Mouse (Mus musculus): ENCODE measurements at regions not wholly inside any gene's neighbourhood (a gene's known extent, or its start where the extent isn't known, plus 50 kb on each side); places are given as distances from the start of the nearest gene placed in this dataset.
A peak's percentile ranks its signal among the peaks of the same experiment; 100 is the strongest.

DNA sequence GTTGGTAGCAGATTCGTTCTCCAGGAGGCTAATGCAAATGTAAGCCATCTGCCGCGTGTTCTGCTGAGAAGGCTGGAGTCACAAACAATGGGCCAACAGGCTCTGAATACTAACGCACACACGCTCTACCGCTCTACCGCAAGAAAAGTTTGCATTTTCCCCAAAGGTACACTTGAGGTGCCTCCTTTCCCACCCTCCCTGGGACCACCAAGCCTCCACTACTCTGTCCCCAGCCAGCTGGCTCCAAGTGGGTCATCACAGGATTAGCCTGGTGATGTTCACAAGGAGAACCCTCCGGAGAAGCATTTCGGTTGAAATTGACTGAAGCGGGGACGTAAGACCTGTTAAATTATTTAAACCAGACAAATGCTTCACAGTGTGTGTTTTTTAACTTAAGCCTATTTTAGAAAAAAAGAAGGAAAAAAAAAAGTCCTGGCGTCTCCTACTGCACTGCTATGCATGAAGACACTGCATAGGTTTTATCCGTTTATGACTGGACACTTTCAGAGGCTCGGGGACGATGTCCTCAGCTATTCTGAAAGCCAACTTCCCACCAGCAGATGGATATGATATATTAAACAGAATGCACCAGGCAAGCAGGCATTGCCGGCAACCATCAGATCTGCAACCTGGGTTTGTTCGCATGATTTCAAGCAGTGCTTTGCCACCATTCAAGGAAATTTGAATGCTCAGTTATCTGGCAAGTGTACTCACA lies 187.8 kb downstream of the Rwdd3 start:
- peak overlapping the region; percentile 17; the same call in 1 of the 2 replicates for H3K4me3 ChIP-seq
- peak overlapping the region; percentile 52 for H3K27ac ChIP-seq
- DNase-seq (ENCODE audit: low spot score in 2 of 2), result peak; percentile 64 to 77
- TF ChIP-seq CTCF (conservative IDR thresholded peaks at IDR 0.05), result no peak

DNA sequence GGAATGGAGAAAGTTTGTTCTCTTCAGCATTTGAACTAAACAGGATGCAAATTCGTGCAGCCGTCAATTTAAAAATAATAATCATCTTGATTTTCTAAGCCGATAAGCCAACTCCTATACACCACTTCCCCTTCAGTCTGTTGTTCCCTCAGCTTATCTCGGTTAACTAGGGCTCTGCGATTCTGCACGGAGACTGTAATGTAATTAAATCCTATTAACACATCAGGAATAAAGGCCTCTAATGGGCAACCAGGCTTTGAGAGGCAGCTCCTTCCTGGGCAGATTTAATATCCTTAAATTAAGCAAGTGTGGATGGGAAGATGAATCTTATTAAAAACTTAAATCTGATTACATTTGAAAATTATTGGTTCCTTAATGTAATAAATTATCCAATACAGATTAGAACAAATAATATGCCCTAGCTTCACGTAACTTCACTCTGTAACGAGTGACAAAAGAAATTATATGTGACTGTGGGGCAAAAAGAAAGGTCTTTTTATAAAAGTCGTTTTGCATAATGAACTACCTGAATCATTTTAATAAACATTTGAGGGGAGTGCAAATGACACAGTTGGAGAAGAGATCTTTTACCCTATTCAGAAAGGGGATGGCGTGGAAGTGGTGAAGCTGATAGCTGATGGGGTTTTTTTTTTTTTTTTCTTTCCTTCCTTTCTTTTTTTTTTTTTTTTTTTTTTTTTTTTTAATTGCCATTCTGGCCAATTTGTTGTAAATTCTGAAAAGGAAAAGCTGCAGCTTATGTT lies 188.5 kb downstream of the Rwdd3 start:
- no peak for DNase-seq (ENCODE audit: low spot score in 2 of 2)
- Histone ChIP-seq H3K27ac (0 out of 2 replicates have a peak overlapping the region, but pooled peaks have one; percentile 3), H3K4me3 (no peak overlapping the region)
- TF ChIP-seq CTCF (conservative IDR thresholded peaks at IDR 0.05), result no peak

GRCm38 (mm10) chr3:120982218-120982617 lies 189.3 kb downstream of the Rwdd3 start:
- H3K27ac ChIP-seq, result no peak overlapping the region

DNA sequence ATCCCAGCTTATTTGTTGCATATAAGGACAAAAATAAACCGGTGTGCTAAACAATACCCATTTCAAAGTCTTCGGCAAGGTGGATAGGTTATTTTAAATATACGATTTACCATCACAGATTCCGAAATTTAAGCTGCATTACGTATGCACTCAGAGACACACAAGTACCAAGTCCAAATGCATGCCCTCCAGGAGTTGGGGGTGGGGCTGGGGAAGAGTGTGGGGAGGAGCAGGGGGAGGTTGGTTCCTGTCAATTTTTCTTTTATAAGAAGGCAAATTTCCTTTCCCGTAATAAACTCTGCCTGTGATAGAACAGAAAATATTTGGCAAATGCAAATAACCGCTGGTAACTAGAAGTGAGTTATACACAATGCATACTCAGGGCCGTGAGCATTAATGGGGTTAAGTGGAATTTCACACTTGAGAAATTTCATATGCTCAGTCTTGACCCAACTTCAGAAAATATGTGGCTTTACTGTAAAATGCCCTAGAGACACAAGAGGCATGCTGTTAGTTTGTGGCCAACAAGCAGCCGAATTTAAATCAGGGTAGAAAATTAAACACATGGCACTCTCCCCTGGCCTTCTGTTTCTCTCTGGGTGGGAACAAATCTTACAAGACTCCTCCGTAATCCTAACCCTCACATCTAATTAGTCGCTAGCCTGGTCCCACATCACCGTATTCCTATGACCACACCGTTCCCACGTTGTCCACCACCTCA lies 200.6 kb downstream of the Rwdd3 start:
- peak in 1 of 2 experiments; percentile 1 for DNase-seq (ENCODE audit: low spot score in 2 of 2)
- no peak for TF ChIP-seq CTCF (conservative IDR thresholded peaks at IDR 0.05)
- no peak overlapping the region for H3K4me3 ChIP-seq
- no peak overlapping the region for H3K27ac ChIP-seq

More at GRCm38 (mm10) chr3:120982218-120982617, 189.3 kb downstream of the Rwdd3 start:
- no peak for TF ChIP-seq CTCF (conservative IDR thresholded peaks at IDR 0.05)
- H3K4me3 ChIP-seq, result no peak overlapping the region
- no peak for DNase-seq (ENCODE audit: low spot score in 2 of 2)

DNA sequence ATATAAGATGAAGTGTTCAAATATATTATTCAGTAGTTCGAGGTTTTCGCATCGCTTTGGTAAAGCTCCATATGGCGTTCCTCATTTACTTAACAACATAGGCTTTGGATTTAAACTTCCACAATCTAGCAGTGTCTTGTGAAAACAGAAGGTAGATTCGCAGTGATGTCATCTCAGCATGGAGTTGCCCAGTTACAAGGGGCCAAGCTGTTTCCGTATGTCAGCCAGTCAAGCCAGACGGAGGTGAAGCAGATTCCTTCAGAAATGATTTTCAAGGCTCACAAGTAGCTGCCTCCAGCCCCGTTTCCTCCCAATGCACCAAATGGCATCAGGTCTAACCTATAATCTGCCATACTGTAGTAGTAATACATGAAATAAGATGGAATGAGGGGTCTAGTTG lies 224.6 kb downstream of the Rwdd3 start:
- TF ChIP-seq CTCF (conservative IDR thresholded peaks at IDR 0.05), result no peak
- DNase-seq (ENCODE audit: low spot score in 2 of 2), result no peak
- no peak overlapping the region for H3K27ac ChIP-seq
- H3K4me3 ChIP-seq, result no peak overlapping the region

- no peak overlapping the region for H3K4me3 ChIP-seq
- no peak for TF ChIP-seq CTCF (conservative IDR thresholded peaks at IDR 0.05)
- no peak for DNase-seq (ENCODE audit: low spot score in 2 of 2)
- no peak overlapping the region for H3K27ac ChIP-seq
Measured at GRCm38 (mm10) chr3:120934401-120934800, 237.1 kb downstream of the Rwdd3 start.

DNA sequence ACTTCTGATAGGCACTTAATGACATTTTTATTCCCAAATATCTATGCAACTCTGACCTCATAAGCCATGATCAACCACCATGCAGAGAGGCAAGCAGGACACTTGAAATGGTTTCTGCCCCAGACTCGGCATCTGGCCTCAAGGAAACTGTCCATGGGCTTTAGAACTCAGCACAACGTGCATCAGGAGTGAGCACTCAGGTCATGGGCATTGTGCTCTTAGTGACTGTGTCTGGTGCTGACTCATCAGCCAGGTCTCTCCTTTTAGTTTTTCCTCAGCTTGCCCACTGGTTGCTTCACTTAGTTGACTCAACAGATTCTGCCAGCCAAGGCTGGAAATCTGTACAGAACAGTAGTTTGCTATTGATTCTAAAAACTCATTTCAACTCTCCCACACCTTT lies 251.1 kb downstream of the Rwdd3 start:
- no peak for DNase-seq (ENCODE audit: low spot score in 2 of 2)
- H3K4me3 ChIP-seq, result no peak overlapping the region
- H3K27ac ChIP-seq, result peak overlapping the region; percentile 32; the same call in 1 of the 2 replicates
- TF ChIP-seq CTCF (conservative IDR thresholded peaks at IDR 0.05), result no peak

- no peak overlapping the region for H3K4me3 ChIP-seq
- H3K27ac ChIP-seq, result peak overlapping the region; percentile 67
- TF ChIP-seq CTCF (conservative IDR thresholded peaks at IDR 0.05), result no peak
- DNase-seq (ENCODE audit: low spot score in 2 of 2), result no peak
Measured at GRCm38 (mm10) chr3:120898931-120899330, 272.6 kb downstream of the Rwdd3 start.

DNA sequence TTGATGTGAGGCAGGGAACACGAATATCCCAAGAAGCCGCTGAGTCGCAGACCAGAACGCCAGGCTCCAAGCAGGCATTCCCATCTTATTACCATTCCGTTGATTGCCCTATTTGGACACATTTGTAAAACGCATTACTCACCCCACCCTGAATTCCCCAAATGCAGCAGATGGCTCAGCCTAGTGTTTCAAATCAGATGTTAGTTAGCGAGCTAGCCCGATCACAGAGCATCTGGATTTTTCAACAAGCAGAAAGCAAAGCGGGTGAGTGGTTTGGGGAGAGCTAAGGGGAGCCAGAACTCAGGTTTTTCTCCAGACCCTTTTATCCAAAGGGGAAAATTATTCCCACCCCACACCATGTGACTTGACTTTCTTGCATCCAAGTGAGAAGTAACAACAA lies 273.2 kb downstream of the Rwdd3 start:
- TF ChIP-seq CTCF (conservative IDR thresholded peaks at IDR 0.05), result no peak
- peak; percentile 55 to 68 for DNase-seq (ENCODE audit: low spot score in 2 of 2)
- Histone ChIP-seq H3K4me3 (peak overlapping the region; percentile 26), H3K27ac (peak overlapping the region; percentile 67)

DNA sequence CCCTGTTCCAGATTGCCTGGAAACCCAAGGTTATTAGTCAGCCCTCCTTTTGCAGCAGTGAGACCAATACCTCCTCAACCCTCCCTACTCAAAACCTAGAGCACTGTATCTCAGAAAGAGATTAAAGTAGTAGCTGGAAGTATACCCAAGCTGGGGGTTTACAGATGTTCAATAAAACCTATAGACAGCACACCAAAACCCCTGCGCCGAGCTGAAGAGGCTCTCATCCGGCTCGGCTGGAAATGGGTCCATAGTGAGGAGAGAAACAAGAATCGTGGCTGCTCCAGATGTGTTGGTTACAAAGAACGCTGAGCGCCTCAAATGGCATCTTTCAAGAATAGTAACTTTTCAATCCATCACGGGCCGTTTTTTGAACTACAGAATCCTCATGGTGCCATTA lies 273.7 kb downstream of the Rwdd3 start:
- no peak for TF ChIP-seq CTCF (conservative IDR thresholded peaks at IDR 0.05)
- H3K27ac ChIP-seq, result peak overlapping the region; percentile 67
- no peak for DNase-seq (ENCODE audit: low spot score in 2 of 2)
- peak overlapping the region; percentile 26; the same call in 1 of the 2 replicates for H3K4me3 ChIP-seq

- H3K27ac ChIP-seq, result peak overlapping the region; percentile 67
Measured at GRCm38 (mm10) chr3:120897221-120897620, 274.3 kb downstream of the Rwdd3 start.

DNA sequence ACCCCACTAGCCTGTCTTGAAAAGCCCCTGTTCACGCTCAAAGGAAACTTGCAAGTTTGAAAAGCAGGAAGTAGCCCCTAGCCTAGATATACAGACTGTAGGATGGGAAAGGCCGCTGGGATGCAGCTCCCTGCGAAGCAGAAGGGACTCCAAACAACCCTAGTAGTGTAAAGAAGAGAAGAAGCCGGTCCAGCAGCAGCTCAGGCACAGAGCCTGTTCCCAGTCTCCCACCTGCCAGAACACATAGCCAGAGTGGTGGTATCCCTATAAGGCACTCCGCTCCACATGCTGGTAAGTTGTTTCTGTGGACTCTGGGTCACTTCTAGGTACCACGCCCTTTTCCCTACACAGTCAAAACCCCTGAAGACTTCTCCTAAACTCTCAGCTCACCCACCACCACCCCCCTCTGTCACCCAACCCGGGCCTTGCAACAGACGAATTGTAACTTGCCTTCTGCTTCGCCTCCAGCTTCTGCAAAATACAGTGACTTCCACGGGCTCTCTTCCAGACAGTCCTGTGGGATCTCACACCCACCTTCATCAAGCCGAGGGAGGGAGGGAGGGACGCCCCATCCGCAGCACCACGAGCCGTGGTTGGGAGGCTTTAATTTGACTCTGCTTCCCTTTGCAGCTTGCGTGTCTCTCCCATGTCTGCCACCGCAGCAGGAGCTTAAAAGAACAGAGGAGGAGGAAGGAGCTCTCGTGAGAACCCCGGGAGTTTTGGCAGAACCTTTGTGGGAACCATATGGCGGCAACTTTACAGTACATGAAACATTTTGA lies 285.2 kb downstream of the Rwdd3 start:
- Histone ChIP-seq H3K4me3 (peak overlapping the region; percentile 47), H3K27ac (peak overlapping the region; percentile 86)
- no peak for TF ChIP-seq CTCF (conservative IDR thresholded peaks at IDR 0.05)

More at GRCm38 (mm10) chr3:120897221-120897620, 274.3 kb downstream of the Rwdd3 start:
- no peak overlapping the region for H3K4me3 ChIP-seq
- no peak for TF ChIP-seq CTCF (conservative IDR thresholded peaks at IDR 0.05)
- peak; percentile 50 to 67 for DNase-seq (ENCODE audit: low spot score in 2 of 2)

More for the DNA sequence above, 285.2 kb downstream of the Rwdd3 start:
- DNase-seq (ENCODE audit: low spot score in 2 of 2), result peak; percentile 64 to 69
